Comparison of ENCODE assay signal across 11 mouse cellular contexts in genomic region chr10:4425245-4425644, GRCm38 (mm10). TPM values are rescaled to one million over a fixed set of nuclear protein-coding genes. Genes with fewer than 3 reads are reported as not detected.
A peak's percentile ranks its signal among the peaks of the same experiment; 100 is the strongest.
DNase-seq lines count a peak whose midpoint lies in the region; ATAC-seq and TF ChIP-seq lines count a peak whose summit lies in the region.
"Had no signal": no experiment of that assay in that cellular context is flagged by ENCODE, and none has a peak within 500 bp of the region (broad histone marks: within the 10 kb centered on the region; RNA-seq: fewer than 3 reads in every experiment).

No protein-coding gene starts in this region.

- ATAC-seq in hindbrain, postnatal 0 days, result no peak
- ATAC-seq in hindbrain, embryonic 11.5 days (ENCODE audit: low FRiP score), result no peak
- ATAC-seq in midbrain, embryonic 11.5 days (ENCODE audit: low FRiP score), result no peak

- H3K4me1 ChIP-seq in hindbrain, postnatal 0 days (ENCODE audit: insufficient read depth, low read length), result no peaks in the 10 kb centered on the region
- H3K4me1 ChIP-seq in hindbrain, embryonic 11.5 days (replicated peaks; ENCODE audit: control insufficient read depth, insufficient read depth, low read length), result no peaks in the 10 kb centered on the region
- no peaks in the 10 kb centered on the region for H3K4me1 ChIP-seq in small intestine, adult 2 months (ENCODE audit: control insufficient read depth, insufficient read depth, insufficient read length, low read length)
- H3K4me1 ChIP-seq in midbrain, embryonic 11.5 days (ENCODE audit: control insufficient read depth, insufficient read depth, low read length), result no peaks in the 10 kb centered on the region
- H3K4me1 ChIP-seq: hindbrain, embryonic 15.5 days had no signal

- 67% methylated on average over 8 of the region's 8 CpGs for WGBS in hindbrain, postnatal 0 days
- 88% methylated on average over 8 of the region's 8 CpGs for whole genome bisulfite sequencing in hindbrain, embryonic 11.5 days
- 67% methylated on average over 8 of the region's 8 CpGs for WGBS in small intestine, adult 2 months
- 84% methylated on average over 8 of the region's 8 CpGs for WGBS in midbrain, embryonic 11.5 days

- DNase-seq in hindbrain, postnatal 0 days (ENCODE audit: low spot score), result peak; percentile 44
- DNase-seq in hindbrain, embryonic 11.5 days (ENCODE audit: low spot score), result no peak
- DNase-seq in lung, postnatal 14 days, result peak; percentile 21
- no peak for DNase-seq in lung, adult 18-20 months
- peak; percentile 48 for DNase-seq in NIH3T3 (ENCODE audit: low read depth)
- no peak for DNase-seq in midbrain, embryonic 11.5 days (ENCODE audit: low spot score, missing footprints)
- DNase-seq: heart, adult 18-20 months had no signal

- TF ChIP-seq POLR2A in small intestine, adult 2 months (IDR thresholded peaks at IDR 0.05; ENCODE audit: low read depth, low read length), result no peak

- H3K27ac ChIP-seq in hindbrain, postnatal 0 days, result no peak overlapping the region
- no peak overlapping the region for H3K27ac ChIP-seq in hindbrain, embryonic 11.5 days (ENCODE audit: low read depth, low read length)
- H3K27ac ChIP-seq in small intestine, adult 2 months (ENCODE audit: insufficient read depth, low read depth, low read length), result no peak overlapping the region
- H3K27ac ChIP-seq in midbrain, embryonic 11.5 days (ENCODE audit: low read depth, low read length), result no peak overlapping the region
- H3K27ac ChIP-seq: hindbrain, embryonic 15.5 days had no signal

- H3K36me3 ChIP-seq in hindbrain, postnatal 0 days (ENCODE audit: insufficient read depth, low read length), result peaks cover 34% of the 10 kb centered on the region
- H3K36me3 ChIP-seq in hindbrain, embryonic 11.5 days (ENCODE audit: control insufficient read depth, insufficient read depth, low read length), result no peaks in the 10 kb centered on the region
- peaks cover 46% of the 10 kb centered on the region for H3K36me3 ChIP-seq in small intestine, adult 2 months (ENCODE audit: control insufficient read depth, insufficient read depth, low read length)
- H3K36me3 ChIP-seq in midbrain, embryonic 11.5 days (ENCODE audit: control insufficient read depth, insufficient read depth, low read length), result peaks cover 5% of the 10 kb centered on the region; the same call in 1 of the 2 replicates

- no peak overlapping the region for H3K4me3 ChIP-seq in hindbrain, postnatal 0 days (ENCODE audit: low read length)
- no peak overlapping the region for H3K4me3 ChIP-seq in hindbrain, embryonic 11.5 days (ENCODE audit: low read depth, low read length)
- H3K4me3 ChIP-seq in small intestine, adult 2 months (ENCODE audit: low read depth, low read length), result no peak overlapping the region
- H3K4me3 ChIP-seq in midbrain, embryonic 11.5 days (ENCODE audit: low read depth, low read length), result no peak overlapping the region
- H3K4me3 ChIP-seq: hindbrain, embryonic 15.5 days had no signal

- H3K9me3 ChIP-seq in hindbrain, postnatal 0 days (ENCODE audit: low read length), result no peaks in the 10 kb centered on the region
- H3K9me3 ChIP-seq in hindbrain, embryonic 11.5 days (ENCODE audit: control insufficient read depth, low read length), result no peaks in the 10 kb centered on the region
- H3K9me3 ChIP-seq in midbrain, embryonic 11.5 days (ENCODE audit: control insufficient read depth, low read length), result no peaks in the 10 kb centered on the region
- H3K9me3 ChIP-seq: hindbrain, embryonic 15.5 days had no signal

- H3K4me2 ChIP-seq in hindbrain, postnatal 0 days (ENCODE audit: low read depth, low read length), result no peak overlapping the region
- H3K4me2 ChIP-seq in hindbrain, embryonic 11.5 days (replicated peaks; ENCODE audit: low read depth, low read length), result no peak overlapping the region
- H3K4me2 ChIP-seq in midbrain, embryonic 11.5 days, result no peak overlapping the region
- H3K4me2 ChIP-seq: hindbrain, embryonic 15.5 days had no signal

- TF ChIP-seq CTCF in hindbrain, postnatal 0 days (IDR thresholded peaks at IDR 0.05; ENCODE audit: low read depth), result peak; percentile 65
- 0 out of 2 replicates have a peak, but pooled peaks have one; percentile 16 for TF ChIP-seq CTCF in small intestine, adult 2 months (IDR thresholded peaks at IDR 0.05; ENCODE audit: extremely low read depth, insufficient read length, insufficient replicate concordance, low read depth, low read length)

- no peak overlapping the region for H3K9ac ChIP-seq in hindbrain, postnatal 0 days (replicated peaks; ENCODE audit: low read length)
- no peak overlapping the region for H3K9ac ChIP-seq in hindbrain, embryonic 11.5 days (ENCODE audit: low read depth, low read length)
- no peak overlapping the region for H3K9ac ChIP-seq in midbrain, embryonic 11.5 days (ENCODE audit: low read length)
- H3K9ac ChIP-seq: hindbrain, embryonic 15.5 days had no signal

- H3K27me3 ChIP-seq in hindbrain, postnatal 0 days (ENCODE audit: insufficient read depth, low read length), result no peaks in the 10 kb centered on the region
- no peaks in the 10 kb centered on the region for H3K27me3 ChIP-seq in hindbrain, embryonic 11.5 days (ENCODE audit: control insufficient read depth, insufficient read depth, low read length)
- H3K27me3 ChIP-seq in small intestine, adult 2 months (ENCODE audit: control insufficient read depth, insufficient read depth, low read length), result no peaks in the 10 kb centered on the region
- no peaks in the 10 kb centered on the region for H3K27me3 ChIP-seq in midbrain, embryonic 11.5 days (ENCODE audit: control insufficient read depth, insufficient read depth, low read length)
- H3K27me3 ChIP-seq: hindbrain, embryonic 15.5 days had no signal

RNA-seq across cellular contexts. Expression of gene Rmnd1, which starts 6.9 kb away (rescaled TPM):
- total RNA-seq in hindbrain, postnatal 0 days (2014; rRNA removed), result 24.7 and 56.8 TPM in 2 replicates
- 25.6 and 30.0 TPM in 2 replicates for polyA plus RNA-seq in hindbrain, postnatal 0 days (2015; fragmentation: Nextera tagmentation; extraction: Ambion mirVana)
- polyA plus RNA-seq in hindbrain, embryonic 11.5 days (2014; fragmentation: Nextera tagmentation; extraction: Ambion mirVana), result 49.0 and 51.9 TPM in 2 replicates
- 10.0 and 17.1 TPM in 2 replicates for polyA plus RNA-seq in small intestine, adult 2 months (2012; rRNA removed)
- 46.7 and 50.7 TPM in 2 replicates for polyA plus RNA-seq in midbrain, embryonic 11.5 days (2014; fragmentation: Nextera tagmentation; extraction: Ambion mirVana)

RNA-seq across cellular contexts. Expression of gene Armt1, which starts 7.0 kb away (rescaled TPM):
- total RNA-seq in hindbrain, postnatal 0 days (2014; rRNA removed), result 8.3 and 10.8 TPM in 2 replicates
- 6.6 and 7.7 TPM in 2 replicates for polyA plus RNA-seq in hindbrain, postnatal 0 days (2015; fragmentation: Nextera tagmentation; extraction: Ambion mirVana)
- polyA plus RNA-seq in hindbrain, embryonic 11.5 days (2014; fragmentation: Nextera tagmentation; extraction: Ambion mirVana), result 27.6 and 27.7 TPM in 2 replicates
- polyA plus RNA-seq in small intestine, adult 2 months (2012; rRNA removed), result 2.5 and 4.5 TPM in 2 replicates
- 27.7 and 30.5 TPM in 2 replicates for polyA plus RNA-seq in midbrain, embryonic 11.5 days (2014; fragmentation: Nextera tagmentation; extraction: Ambion mirVana)

RNA-seq across cellular contexts. Expression of gene Zbtb2, which starts 37.3 kb away (rescaled TPM):
- 18.0 and 19.5 TPM in 2 replicates for total RNA-seq in hindbrain, postnatal 0 days (2014; rRNA removed)
- polyA plus RNA-seq in hindbrain, postnatal 0 days (2015; fragmentation: Nextera tagmentation; extraction: Ambion mirVana), result 11.8 and 13.5 TPM in 2 replicates
- 20.2 and 23.1 TPM in 2 replicates for polyA plus RNA-seq in hindbrain, embryonic 11.5 days (2014; fragmentation: Nextera tagmentation; extraction: Ambion mirVana)
- 3.4 and 8.1 TPM in 2 replicates for polyA plus RNA-seq in small intestine, adult 2 months (2012; rRNA removed)
- 24.0 and 25.6 TPM in 2 replicates for polyA plus RNA-seq in midbrain, embryonic 11.5 days (2014; fragmentation: Nextera tagmentation; extraction: Ambion mirVana)

RNA-seq across cellular contexts. Expression of gene Ccdc170, which starts 57.1 kb away (rescaled TPM):
- total RNA-seq in hindbrain, postnatal 0 days (2014; rRNA removed), result 0.99 and 1.0 TPM in 2 replicates
- 0.36 and 0.44 TPM in 2 replicates for polyA plus RNA-seq in hindbrain, postnatal 0 days (2015; fragmentation: Nextera tagmentation; extraction: Ambion mirVana)
- polyA plus RNA-seq in hindbrain, embryonic 11.5 days (2014; fragmentation: Nextera tagmentation; extraction: Ambion mirVana), result 0.40 and 0.50 TPM in 2 replicates
- not detected in 2 replicates for polyA plus RNA-seq in small intestine, adult 2 months (2012; rRNA removed)
- polyA plus RNA-seq in midbrain, embryonic 11.5 days (2014; fragmentation: Nextera tagmentation; extraction: Ambion mirVana), result 0.10 and 0.11 TPM in 2 replicates
- total RNA-seq: megakaryocyte-erythroid progenitor cell, adult 5-6 weeks had no signal
- polyA plus RNA-seq: forebrain, embryonic 11.5 days had no signal

Comparison
In these comparisons a context has a peak if more than half of its experiments do, and no peak if none do; other contexts are left out.
1. DNase-seq: peak in hindbrain, postnatal 0 days (single experiment), lung, postnatal 14 days (single experiment) and NIH3T3 (single experiment); none in hindbrain, embryonic 11.5 days (single experiment), lung, adult 18-20 months (0 of 2) and midbrain, embryonic 11.5 days (single experiment).